Mouse (Mus musculus) ES-E14 (cell line): ENCODE data around the gene Alpl. TPM values are rescaled to one million over a fixed set of nuclear protein-coding genes. Genes with fewer than 3 reads are reported as not detected.

Experiments
- DNase-seq: peaks from one replicate; pipeline ENCODE4 v3.0.0-alpha.2; 2013; ENCODE audit warnings: low read depth, low spot score
- H3K27ac ChIP-seq: 2 replicates; pipeline ENCODE4 v1.5.1; 2012; ENCODE audit warnings: low read depth, mild to moderate bottlenecking, low read length, moderate library complexity, mixed read lengths; ENCODE audit not compliant: poor library complexity, insufficient read depth, severe bottlenecking
- H3K36me3 ChIP-seq: 2 replicates; pipeline ENCODE4 v1.6.1; 2012; ENCODE audit warnings: mild to moderate bottlenecking, low read length, moderate library complexity, mixed read lengths; ENCODE audit not compliant: control insufficient read depth, poor library complexity, insufficient read depth, severe bottlenecking
- H3K4me1 ChIP-seq, 2 experiments: fragments of 150-350 bp in 1 of 2; sonication (generic) in 1 of 2; 2 replicates each; pipeline ENCODE4 v1.6.1; 2012; ENCODE audit warnings: low read length in 2 of 2, mild to moderate bottlenecking in 1 of 2, mixed read lengths in 1 of 2; ENCODE audit not compliant: control insufficient read depth in 2 of 2, insufficient read depth in 2 of 2, poor library complexity in 1 of 2
- H3K4me3 ChIP-seq, 2 experiments: fragments of 150-350 bp in 1 of 2; sonication (generic) in 1 of 2; 2 replicates each; pipeline ENCODE4 v1.5.1; 2012; ENCODE audit warnings: low read length in 2 of 2, low read depth in 1 of 2, mild to moderate bottlenecking in 1 of 2, mixed read lengths in 1 of 2; ENCODE audit not compliant: insufficient read depth in 1 of 2, poor library complexity in 1 of 2, severe bottlenecking in 1 of 2
- H3K9ac ChIP-seq: 2 replicates; pipeline ENCODE4 v1.6.1; 2012; ENCODE audit warnings: low read depth, mild to moderate bottlenecking, low read length, mixed read lengths; ENCODE audit not compliant: poor library complexity, insufficient read depth, severe bottlenecking
- H3K9me3 ChIP-seq: fragments of 150-350 bp; sonication (generic); 2 replicates; pipeline ENCODE4 v1.6.1; 2012; ENCODE audit warnings: low read depth, mild to moderate bottlenecking, low read length; ENCODE audit not compliant: control insufficient read depth, insufficient read depth
- CHD2 ChIP-seq: IDR thresholded peaks from 2 replicates; pipeline ENCODE4 v1.6.1; 2014; ENCODE audit warnings: mild to moderate bottlenecking, low read depth, low read length, inconsistent platforms
- HCFC1 ChIP-seq: IDR thresholded peaks from 2 replicates; pipeline ENCODE4 v1.6.1; 2012; ENCODE audit warnings: low read length, inconsistent platforms, borderline replicate concordance; ENCODE audit not compliant: insufficient read depth
- MAFK ChIP-seq: IDR thresholded peaks from 2 replicates; pipeline ENCODE4 v1.6.1; 2014; ENCODE audit warnings: mild to moderate bottlenecking, low read depth, low read length, inconsistent platforms; ENCODE audit not compliant: insufficient read depth
- ZC3H11A ChIP-seq: IDR thresholded peaks from 2 replicates; pipeline ENCODE4 v1.6.1; 2012; ENCODE audit warnings: low read depth, mild to moderate bottlenecking, inconsistent platforms, low read length, borderline replicate concordance
- ZNF384 ChIP-seq: IDR thresholded peaks from 2 replicates; pipeline ENCODE4 v1.6.1; 2012; ENCODE audit warnings: low read depth, low read length, inconsistent platforms
- in situ Hi-C, 2 experiments: fragments of 600-800 bp; cut with MboI; formaldehyde crosslinking; loops; one replicate each; pipeline ENCODE4 v1.15.1; 2025; ENCODE audit warnings: low sequenced_read_pairs in 2 of 2, inconsistent platforms in 1 of 2; ENCODE audit not compliant: unreplicated experiment in 2 of 2
- total RNA-seq: library from RNA; depleted of rRNA; stranded (reverse); fragments of 300-350 nt; gene quantifications from 2 replicates; pipeline ENCODE4 v1.2.3, GENCODE M21; 2012

The Alpl gene
- total RNA-seq, 1 experiment, result 234 TPM

GRCm38 (mm10) chr4:137714020-137714624 is 82.1 kb downstream of the Alpl start:
- peaks cover 4 to 30% of the 10 kb centered on the region in 2 experiments; a peak in 3 of 4 replicates for H3K4me1 ChIP-seq
- H3K27ac ChIP-seq, result no peak overlapping the region
- no peak overlapping the region; the same call in 1 of the 2 replicates for H3K9ac ChIP-seq
- no peak for TF ChIP-seq ZNF384
- TF ChIP-seq ZC3H11A, result no peak
- TF ChIP-seq MAFK, result no peak
- no peak for TF ChIP-seq CHD2
- TF ChIP-seq HCFC1, result no peak
- no peaks in the 10 kb centered on the region; the same call in 1 of the 2 replicates for H3K36me3 ChIP-seq
- no peak overlapping the region for H3K4me3 ChIP-seq
- no peaks in the 10 kb centered on the region for H3K9me3 ChIP-seq
- DNase-seq, result no peak
- in situ Hi-C loops, result no loop called here

DNA sequence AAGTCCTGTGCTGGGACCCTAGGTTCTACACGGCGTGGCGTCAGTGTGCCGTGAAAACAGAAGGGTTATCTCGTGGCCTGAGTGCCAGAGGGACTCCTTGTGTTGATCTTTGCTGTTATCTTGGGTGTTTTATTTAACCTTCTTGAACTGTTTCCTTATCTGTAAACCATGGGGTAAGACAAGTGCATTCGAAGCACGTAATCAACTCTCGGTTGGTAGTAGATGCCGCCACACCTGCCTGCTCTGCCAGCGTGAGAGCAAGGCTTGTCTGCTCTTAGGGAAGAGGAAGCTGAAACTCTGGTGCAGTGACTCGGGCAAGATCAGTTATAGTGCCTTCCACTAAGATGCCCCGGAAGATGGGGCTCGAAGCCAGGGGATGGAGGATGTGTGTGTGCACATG is 83.2 kb downstream of the Alpl start:
- TF ChIP-seq ZNF384, result no peak
- TF ChIP-seq MAFK, result no peak
- no peak for TF ChIP-seq ZC3H11A
- TF ChIP-seq HCFC1, result no peak
- TF ChIP-seq CHD2, result no peak
- Histone ChIP-seq H3K27ac (no peak overlapping the region), H3K4me3 (no peak overlapping the region), H3K36me3 (no peaks in the 10 kb centered on the region; the same call in 1 of the 2 replicates), H3K9ac (no peak overlapping the region), H3K4me1 (peaks cover 0 to 23% of the 10 kb centered on the region in 2 experiments; a peak in 2 of 4 replicates), H3K9me3 (no peaks in the 10 kb centered on the region)
- no peak for DNase-seq
- in situ Hi-C loops, result no loop called here

- peak; percentile 77 for DNase-seq
- Histone ChIP-seq H3K36me3 (no peaks in the 10 kb centered on the region), H3K9me3 (no peaks in the 10 kb centered on the region), H3K27ac (no peak overlapping the region), H3K4me1 (peaks cover 5 to 17% of the 10 kb centered on the region in 2 experiments; a peak in 2 of 4 replicates), H3K4me3 (peak overlapping the region; percentile 63 to 73), H3K9ac (peak overlapping the region; percentile 82)
- in situ Hi-C loops, result no loop called here
- TF ChIP-seq HCFC1 (no peak), CHD2 (no peak), ZNF384 (no peak), ZC3H11A (no peak), MAFK (no peak)
These were observed 88.8 kb downstream of the Alpl start for GRCm38 (mm10) chr4:137707216-137707990.

GRCm38 (mm10) chr4:137706510-137706909 is 89.7 kb downstream of the Alpl start:
- H3K27ac ChIP-seq, result no peak overlapping the region
- H3K4me3 ChIP-seq, result no peak overlapping the region

More at GRCm38 (mm10) chr4:137706510-137706909, 89.7 kb downstream of the Alpl start:
- TF ChIP-seq MAFK (no peak), HCFC1 (no peak), ZNF384 (no peak), CHD2 (no peak), ZC3H11A (no peak)
- Histone ChIP-seq H3K9ac (no peak overlapping the region), H3K4me1 (peaks cover 5 to 17% of the 10 kb centered on the region in 2 experiments; a peak in 3 of 4 replicates), H3K9me3 (no peaks in the 10 kb centered on the region), H3K36me3 (no peaks in the 10 kb centered on the region)
- in situ Hi-C loops, result no loop called here
- no peak for DNase-seq
